Mouse (Mus musculus) hindbrain, embryonic 15.5 days (tissue): Measurements from ENCODE around the gene Ugt1a8. TPM values are rescaled to one million over a fixed set of nuclear protein-coding genes. Genes with fewer than 3 reads are reported as not detected.
"Not testable (repeated sequence)": the region's sequence is repeated elsewhere in the genome, so short reads cannot be mapped to it uniquely, and the experiment has no call there.

Source experiments
- ATAC-seq: fragments of 200-750 bp; cut with Nextera tagmentation; 2 replicates; pipeline ENCODE4 v1.8.0; 2017; ENCODE audit warnings: low read depth, moderate number of reproducible peaks, moderate TSS enrichment; ENCODE audit not compliant: low FRiP score
- H3K27ac ChIP-seq: fragments of 300-500 bp; sonication (generic); replicated peaks from 2 replicates; pipeline ENCODE4 v1.5.1; 2015; ENCODE audit warnings: mild to moderate bottlenecking, inconsistent platforms
- H3K27me3 ChIP-seq: fragments of 300-500 bp; sonication (generic); 2 replicates; pipeline ENCODE4 v1.6.1; 2015; ENCODE audit warnings: control low read depth, inconsistent platforms
- H3K36me3 ChIP-seq: fragments of 300-500 bp; sonication (generic); 2 replicates; pipeline ENCODE4 v1.6.1; 2015; ENCODE audit warnings: control low read depth, inconsistent platforms
- H3K4me1 ChIP-seq: fragments of 300-500 bp; sonication (generic); replicated peaks from 2 replicates; pipeline ENCODE4 v1.6.1; 2015; ENCODE audit warnings: control low read depth, inconsistent platforms
- H3K4me2 ChIP-seq: fragments of 300-500 bp; sonication (generic); 2 replicates; pipeline ENCODE4 v1.6.1; 2015; ENCODE audit warnings: moderate library complexity, mild to moderate bottlenecking, inconsistent platforms
- H3K4me3 ChIP-seq: fragments of 300-500 bp; sonication (generic); 2 replicates; pipeline ENCODE4 v1.5.1; 2015; ENCODE audit warnings: mild to moderate bottlenecking, inconsistent platforms
- H3K9ac ChIP-seq: fragments of 300-500 bp; sonication (generic); 2 replicates; pipeline ENCODE4 v1.6.1; 2015; ENCODE audit warnings: inconsistent platforms
- H3K9me3 ChIP-seq: fragments of 300-500 bp; sonication (generic); 2 replicates; pipeline ENCODE4 v1.6.1; 2016; ENCODE audit warnings: control low read depth, inconsistent platforms
- WGBS: fragments of 180-500 bp; shearing (Covaris S2); methylation state at CpG from one replicate; pipeline ENCODE4 v1.1.7; 2015; 5-methylcytosine and 5-hydroxymethylcytosine counted together
- polyA plus RNA-seq: library from polyadenylated mRNA; unstranded; fragments of >200 nt; fragmentation: Nextera tagmentation; extraction: Ambion mirVana; gene quantifications from 2 replicates; pipeline ENCODE4 v1.2.1, GENCODE M21; 2015

Ugt1a8 gene
- polyA plus RNA-seq, 1 experiment from 2014 or later, result not detected

GRCm38 (mm10) chr1:88094270-88094676 lies 6.7 kb downstream of the Ugt1a8 start:
- H3K27ac ChIP-seq, H3K27me3 ChIP-seq, H3K9me3 ChIP-seq, H3K4me1 ChIP-seq, H3K9ac ChIP-seq, H3K4me3 ChIP-seq, ATAC-seq, H3K4me2 ChIP-seq, H3K36me3 ChIP-seq: not testable (repeated sequence)
- 88% methylated on average over 3 of the region's 3 CpGs for WGBS

GRCm38 (mm10) chr1:88094941-88095492 lies 7.4 kb downstream of the Ugt1a8 start, which contains the start of gene Ugt1a7c:
Gene Ugt1a7c, plus strand, starts transcription at chr1:88095062.
- no peak within 1 kb of the TSS for H3K4me2 ChIP-seq
- no peak within 1 kb of the TSS for H3K4me3 ChIP-seq
- no peak within 1 kb of the TSS for H3K9ac ChIP-seq
- H3K9me3 ChIP-seq, result no peaks in the 10 kb centered on the region
- WGBS, result 78% methylated on average over 10 of the region's 10 CpGs
- no peak for ATAC-seq
- H3K27ac ChIP-seq, result no peak within 1 kb of the TSS
- H3K36me3 ChIP-seq, result no peaks in the 10 kb centered on the region
- H3K4me1 ChIP-seq, result no peaks in the 10 kb centered on the region
- H3K27me3 ChIP-seq, result no peaks in the 10 kb centered on the region

GRCm38 (mm10) chr1:88098546-88098945 lies 10.9 kb downstream of the Ugt1a8 start:
- H3K9me3 ChIP-seq, H3K4me2 ChIP-seq, H3K9ac ChIP-seq, H3K27me3 ChIP-seq, H3K4me3 ChIP-seq, H3K27ac ChIP-seq, ATAC-seq, H3K4me1 ChIP-seq, H3K36me3 ChIP-seq: not testable (repeated sequence)
- WGBS, result 93% methylated on average over 3 of the region's 3 CpGs

GRCm38 (mm10) chr1:88099691-88100090 lies 12.1 kb downstream of the Ugt1a8 start:
- H3K27ac ChIP-seq, H3K36me3 ChIP-seq, H3K4me1 ChIP-seq, H3K27me3 ChIP-seq, H3K4me2 ChIP-seq, ATAC-seq, H3K4me3 ChIP-seq, H3K9ac ChIP-seq, H3K9me3 ChIP-seq: not testable (repeated sequence)
- WGBS, result 77% methylated on average over 2 of the region's 2 CpGs

- not testable (repeated sequence) for ATAC-seq, H3K27me3 ChIP-seq
These were observed 15.4 kb downstream of the Ugt1a8 start, which contains the start of gene Ugt1a6b for GRCm38 (mm10) chr1:88103019-88103418. Gene Ugt1a6b, plus strand, starts transcription at chr1:88103252.

GRCm38 (mm10) chr1:88103697-88104468 lies 16.3 kb downstream of the Ugt1a8 start:
- H3K4me1 ChIP-seq, ATAC-seq: not testable (repeated sequence)
- 87% methylated on average over 5 of the region's 5 CpGs for WGBS

More at GRCm38 (mm10) chr1:88103019-88103418, 15.4 kb downstream of the Ugt1a8 start, which contains the start of gene Ugt1a6b:
- 84% methylated on average over 3 of the region's 3 CpGs for WGBS
- H3K9me3 ChIP-seq, H3K9ac ChIP-seq, H3K36me3 ChIP-seq, H3K4me1 ChIP-seq, H3K4me2 ChIP-seq, H3K4me3 ChIP-seq, H3K27ac ChIP-seq: not testable (repeated sequence)

GRCm38 (mm10) chr1:88104667-88105430 lies 17.2 kb downstream of the Ugt1a8 start:
- H3K36me3 ChIP-seq, result no peaks in the 10 kb centered on the region
- H3K9ac ChIP-seq, result no peak overlapping the region
- no peak overlapping the region for H3K27ac ChIP-seq
- no peak for ATAC-seq
- WGBS, result 88% methylated on average over 1 of the region's 1 CpGs
- no peak overlapping the region for H3K4me3 ChIP-seq
- no peaks in the 10 kb centered on the region for H3K4me1 ChIP-seq
- no peaks in the 10 kb centered on the region for H3K9me3 ChIP-seq
- no peak overlapping the region for H3K4me2 ChIP-seq
- no peaks in the 10 kb centered on the region for H3K27me3 ChIP-seq

More at GRCm38 (mm10) chr1:88103697-88104468, 16.3 kb downstream of the Ugt1a8 start:
- H3K9ac ChIP-seq, H3K4me2 ChIP-seq, H3K36me3 ChIP-seq, H3K27me3 ChIP-seq, H3K4me3 ChIP-seq, H3K9me3 ChIP-seq, H3K27ac ChIP-seq: not testable (repeated sequence)

GRCm38 (mm10) chr1:88105656-88106055 lies 18.0 kb downstream of the Ugt1a8 start:
- H3K4me2 ChIP-seq, result no peak overlapping the region
- no peak overlapping the region for H3K27ac ChIP-seq
- 78% methylated on average over 2 of the region's 2 CpGs for WGBS
- no peak overlapping the region for H3K9ac ChIP-seq
- no peaks in the 10 kb centered on the region for H3K4me1 ChIP-seq
- ATAC-seq, result no peak
- H3K4me3 ChIP-seq, result no peak overlapping the region
- no peaks in the 10 kb centered on the region for H3K36me3 ChIP-seq
- H3K9me3 ChIP-seq, result no peaks in the 10 kb centered on the region
- H3K27me3 ChIP-seq, result no peaks in the 10 kb centered on the region

- H3K4me2 ChIP-seq, H3K9ac ChIP-seq, H3K27me3 ChIP-seq, H3K36me3 ChIP-seq, ATAC-seq, H3K4me1 ChIP-seq, H3K27ac ChIP-seq, H3K9me3 ChIP-seq, H3K4me3 ChIP-seq: not testable (repeated sequence)
- WGBS, result 63% methylated on average over 2 of the region's 2 CpGs
These were observed 21.5 kb downstream of the Ugt1a8 start for GRCm38 (mm10) chr1:88109027-88109557.

- not testable (repeated sequence) for H3K27ac ChIP-seq, H3K27me3 ChIP-seq, H3K4me2 ChIP-seq, H3K36me3 ChIP-seq, H3K9me3 ChIP-seq, H3K4me3 ChIP-seq, H3K9ac ChIP-seq, H3K4me1 ChIP-seq, ATAC-seq
- 81% methylated on average over 2 of the region's 2 CpGs for WGBS
These were observed 22.0 kb downstream of the Ugt1a8 start for GRCm38 (mm10) chr1:88109604-88110003.

GRCm38 (mm10) chr1:88112769-88113168 lies 25.2 kb downstream of the Ugt1a8 start:
- not testable (repeated sequence) for H3K4me3 ChIP-seq, H3K4me1 ChIP-seq, H3K36me3 ChIP-seq, H3K9ac ChIP-seq, H3K4me2 ChIP-seq, H3K27me3 ChIP-seq, H3K9me3 ChIP-seq, ATAC-seq, H3K27ac ChIP-seq
- 95% methylated on average over 6 of the region's 6 CpGs for WGBS

- WGBS, result 17% methylated on average over 4 of the region's 4 CpGs
- not testable (repeated sequence) for H3K4me2 ChIP-seq
These were observed 32.9 kb downstream of the Ugt1a8 start for GRCm38 (mm10) chr1:88120550-88120949.

More at GRCm38 (mm10) chr1:88120550-88120949, 32.9 kb downstream of the Ugt1a8 start:
- H3K9ac ChIP-seq, H3K4me3 ChIP-seq, H3K4me1 ChIP-seq, H3K27me3 ChIP-seq, H3K36me3 ChIP-seq, H3K27ac ChIP-seq, H3K9me3 ChIP-seq, ATAC-seq: not testable (repeated sequence)
